Mouse (Mus musculus) mouse trophoblast stem cell (cell line): ENCODE data around the gene Fign.

Source experiments
- in situ Hi-C, 2 experiments: fragments of 300-500 bp; cut with MseI, MboI; formaldehyde crosslinking; loops; 2 replicates in 1 of 2; 3 replicates in 1 of 2; pipeline ENCODE4 v1.15.1; 2025

Gene Fign

DNA sequence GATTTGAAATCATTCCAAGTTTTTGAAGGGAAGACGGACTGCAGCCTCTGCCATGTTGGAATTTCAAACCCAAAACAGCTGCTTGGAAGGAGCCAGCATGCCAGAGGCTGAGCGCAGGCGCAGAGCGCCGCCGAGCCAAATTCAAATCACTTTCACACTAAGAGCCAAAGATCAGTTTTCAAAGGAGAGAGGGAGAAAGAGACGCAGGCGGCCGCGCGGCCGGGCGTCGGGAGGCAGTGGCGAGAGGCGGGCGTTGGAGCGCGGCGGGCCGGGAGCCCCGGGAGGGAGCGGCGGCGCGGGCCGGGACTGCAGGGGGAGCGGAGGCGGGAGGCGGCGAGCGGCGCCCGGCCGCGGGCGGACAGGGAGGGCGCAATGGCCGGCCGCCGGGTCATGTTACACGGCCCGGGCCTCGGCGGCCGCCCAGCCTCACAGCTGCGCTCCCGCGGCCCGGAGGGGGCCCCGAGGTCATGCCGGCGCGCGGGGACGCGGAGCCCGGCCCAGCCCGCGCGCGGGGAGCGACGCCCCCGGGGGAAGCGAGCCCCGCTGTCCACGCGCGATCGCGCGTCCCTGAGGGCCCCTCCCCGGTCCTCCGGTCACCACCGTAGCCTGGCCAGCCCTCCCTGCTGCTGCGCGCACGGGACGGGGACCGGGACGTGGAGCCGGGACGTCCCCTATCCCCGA, at the start of gene Fign:
Fign (minus strand) TSS at position 102 of the 681 bp plus-strand sequence.
- in situ Hi-C loops: no loop called here

DNA sequence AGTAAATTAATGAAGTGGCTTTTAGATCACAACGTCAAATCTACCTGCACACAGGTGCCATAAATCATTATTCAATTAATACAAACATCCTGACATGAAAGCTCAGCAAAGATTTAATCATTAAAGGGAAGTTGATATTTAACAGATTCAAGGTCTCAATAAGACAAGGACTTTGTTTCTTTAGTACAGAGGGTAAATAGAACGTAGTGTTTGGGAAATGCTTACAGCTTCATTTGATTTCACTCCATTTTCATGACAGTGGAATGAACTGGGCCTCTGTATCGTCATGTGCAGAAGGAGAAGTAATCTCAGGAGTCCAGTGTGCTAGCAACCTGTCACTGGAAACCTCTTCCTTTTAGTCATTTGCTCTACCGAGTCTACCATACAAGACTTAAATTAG, 35.8 kb upstream of the Fign start:
- in situ Hi-C loops: no loop called here

DNA sequence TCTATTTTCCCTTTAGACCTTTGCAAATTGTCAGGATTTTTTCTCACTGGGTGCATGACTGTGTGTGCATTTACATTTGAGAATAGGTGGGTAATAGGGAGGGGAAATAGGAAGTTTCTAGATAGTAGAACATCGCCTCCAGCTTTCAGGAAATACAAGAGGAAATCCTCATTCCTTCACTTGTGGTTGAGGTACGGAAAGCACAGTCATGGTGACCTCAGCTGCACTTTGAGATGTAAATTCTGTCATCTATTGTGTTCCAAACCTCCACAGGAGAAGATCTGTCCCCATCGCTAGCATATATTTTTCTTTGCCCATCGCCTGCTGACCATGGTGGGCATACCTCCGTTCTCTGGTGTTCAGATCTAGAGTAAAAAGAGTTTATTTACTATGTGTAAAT, 22.7 kb upstream of the Fign start:
- in situ Hi-C loops: no loop called here

DNA sequence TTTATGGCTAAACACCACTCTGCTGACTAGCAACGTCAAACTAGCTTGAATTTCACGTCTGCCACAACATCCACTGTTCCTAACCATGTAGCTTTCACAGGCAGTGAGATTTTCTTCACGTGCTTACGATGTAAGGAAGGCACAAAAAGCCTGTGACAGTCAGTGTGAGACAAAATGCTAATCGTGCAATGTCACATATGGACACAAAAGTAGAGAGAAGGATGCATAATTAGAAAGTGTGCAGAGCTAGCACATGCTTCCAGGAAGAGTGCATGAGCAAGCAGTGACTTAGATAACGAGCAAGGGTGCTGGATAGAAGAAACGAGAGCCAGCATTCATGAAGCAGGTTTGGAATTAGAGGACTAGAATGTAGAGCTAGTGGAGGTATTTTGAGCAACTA, 18.8 kb upstream of the Fign start:
- in situ Hi-C loops: no loop called here

DNA sequence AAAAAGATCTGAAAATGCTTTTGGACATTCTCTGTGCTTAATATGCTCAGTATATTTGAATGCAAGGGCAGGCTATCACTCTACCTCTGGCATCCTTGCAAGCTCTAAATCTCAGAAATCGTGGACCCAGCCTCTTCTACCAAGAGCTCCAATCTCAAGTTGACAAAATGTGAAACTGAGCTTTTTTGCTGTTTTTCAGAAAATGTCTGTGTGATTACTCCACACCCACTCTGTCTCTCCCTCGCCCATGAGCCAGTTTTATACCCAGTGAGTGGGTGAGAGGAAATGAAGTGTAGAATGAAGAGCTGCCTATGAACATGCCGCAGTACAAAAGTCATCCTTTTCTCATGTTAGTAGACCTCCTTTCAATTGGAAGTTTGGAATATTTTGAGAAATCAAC, 13.3 kb upstream of the Fign start:
- in situ Hi-C loops: no loop called here

DNA sequence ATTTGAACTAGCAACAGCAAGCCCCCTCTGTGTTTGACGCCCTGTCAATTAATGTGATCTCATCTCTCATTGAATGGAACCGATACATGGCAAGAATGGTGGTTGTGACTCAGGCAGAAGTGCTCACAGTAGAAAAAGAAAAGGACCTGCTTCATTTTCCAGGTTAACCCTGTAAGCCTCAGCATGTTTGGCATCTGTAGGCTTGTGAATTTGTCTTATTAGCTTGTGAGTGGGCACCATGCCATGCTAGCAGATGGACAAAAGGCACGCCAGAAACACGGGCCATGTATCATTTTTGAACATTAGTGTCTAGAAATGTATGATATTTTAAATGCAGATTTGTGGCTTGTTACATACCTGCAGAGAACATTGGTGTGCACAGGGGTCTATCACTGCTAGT, 12.0 kb upstream of the Fign start:
- in situ Hi-C loops: no loop called here

DNA sequence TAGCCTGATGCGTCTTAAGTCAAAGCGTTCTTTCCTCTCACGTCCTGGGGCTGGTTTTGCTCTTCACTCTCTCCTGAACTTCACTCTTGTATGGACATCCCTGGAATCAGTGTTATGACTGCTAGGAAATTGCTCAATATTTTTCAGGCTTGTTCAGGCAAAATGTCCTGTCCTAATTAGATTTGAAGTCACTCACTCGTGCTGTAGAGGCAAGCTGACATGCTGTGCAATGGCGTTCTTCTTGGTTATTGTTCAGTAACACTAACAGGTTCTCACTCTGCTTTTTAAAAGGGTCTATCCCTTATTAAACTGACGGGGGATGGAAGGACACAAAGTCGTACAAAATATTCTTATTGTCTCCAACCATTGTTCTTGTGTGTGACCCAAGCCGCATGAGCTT, 10.2 kb upstream of the Fign start:
- in situ Hi-C loops: no loop called here

DNA sequence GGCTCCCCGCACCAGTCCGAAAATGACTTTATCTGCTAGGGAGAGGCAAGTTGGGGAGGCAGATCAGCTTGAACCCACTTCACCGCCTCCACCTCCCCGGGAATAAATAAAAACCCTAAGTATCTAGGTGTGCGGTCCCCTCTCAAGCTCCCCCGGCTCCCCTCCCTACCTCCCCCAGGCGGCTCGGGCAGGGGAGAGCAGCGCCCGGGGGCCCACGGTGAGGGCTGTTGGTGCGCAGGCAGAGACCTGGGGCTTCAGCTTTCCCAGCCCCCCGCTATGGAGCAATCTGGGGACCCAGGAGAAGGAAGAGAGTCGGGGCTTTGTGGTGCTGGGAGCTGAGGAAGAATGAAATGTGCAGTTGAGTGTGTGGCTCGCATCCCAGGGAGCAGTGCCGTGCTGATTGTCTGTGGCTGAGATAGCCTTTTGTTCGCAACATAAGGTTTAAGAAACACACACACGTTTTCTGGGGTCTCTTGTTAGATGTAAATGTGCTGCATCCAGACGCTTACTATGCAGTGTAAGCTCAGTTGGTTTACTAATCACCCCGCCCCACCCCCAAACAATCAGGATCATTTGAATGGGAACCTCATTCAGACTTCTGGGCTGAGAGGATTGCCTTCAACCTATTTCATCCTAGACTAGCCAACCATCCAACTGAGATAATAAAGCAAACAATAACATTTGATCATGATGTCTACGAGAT, 931 bp upstream of the Fign start:
- in situ Hi-C loops: no loop called here

DNA sequence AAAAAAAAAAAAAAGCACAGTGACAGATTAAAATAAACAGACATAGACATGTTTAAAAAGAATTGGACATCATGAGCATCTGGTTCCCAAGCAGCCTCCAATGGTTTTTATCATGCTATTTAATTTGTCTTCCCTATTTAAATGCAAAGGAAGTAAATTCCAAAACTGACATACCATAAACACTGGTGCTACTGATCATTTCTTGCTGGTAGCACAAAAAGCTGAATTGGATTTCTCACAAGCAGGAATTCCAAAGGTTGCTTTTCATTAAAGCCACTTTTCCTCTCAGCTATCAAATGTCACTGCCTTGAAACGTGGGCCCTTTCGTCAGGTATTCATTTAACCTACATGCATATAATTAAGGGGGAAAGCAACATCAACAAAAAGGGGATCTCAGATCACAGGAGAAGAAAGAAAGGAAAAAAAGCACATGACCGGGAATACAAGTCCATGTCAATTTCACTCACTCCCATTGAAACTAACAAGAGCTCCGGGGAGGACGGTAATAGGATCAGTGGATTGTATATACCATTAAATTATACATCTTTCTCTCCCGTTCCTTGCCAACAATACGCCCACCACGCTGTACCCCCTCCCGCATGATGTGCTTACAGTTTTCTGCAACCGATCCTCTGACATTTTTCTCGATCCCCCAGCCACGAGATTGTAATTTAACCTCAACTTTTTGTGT, 972 bp downstream of the Fign start:
- in situ Hi-C loops: no loop called here

DNA sequence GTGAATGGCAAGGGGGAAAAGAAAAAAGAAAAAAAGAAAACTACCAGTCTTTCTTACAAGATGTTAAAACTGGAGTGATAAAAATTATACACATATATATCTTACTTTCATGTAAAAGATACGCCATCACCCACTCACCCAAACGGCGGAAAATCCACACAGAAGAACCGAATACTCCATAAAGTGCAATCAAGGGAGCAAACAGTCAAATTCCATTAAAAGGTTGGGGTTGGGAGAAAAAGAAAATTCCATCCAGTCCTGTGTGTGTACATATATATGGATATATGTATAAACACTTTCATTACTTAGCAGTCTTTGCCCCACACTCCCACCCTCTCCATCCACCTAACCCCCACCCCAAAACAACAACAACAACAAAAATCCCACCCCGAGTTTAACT, 1.7 kb downstream of the Fign start:
- in situ Hi-C loops: no loop called here

DNA sequence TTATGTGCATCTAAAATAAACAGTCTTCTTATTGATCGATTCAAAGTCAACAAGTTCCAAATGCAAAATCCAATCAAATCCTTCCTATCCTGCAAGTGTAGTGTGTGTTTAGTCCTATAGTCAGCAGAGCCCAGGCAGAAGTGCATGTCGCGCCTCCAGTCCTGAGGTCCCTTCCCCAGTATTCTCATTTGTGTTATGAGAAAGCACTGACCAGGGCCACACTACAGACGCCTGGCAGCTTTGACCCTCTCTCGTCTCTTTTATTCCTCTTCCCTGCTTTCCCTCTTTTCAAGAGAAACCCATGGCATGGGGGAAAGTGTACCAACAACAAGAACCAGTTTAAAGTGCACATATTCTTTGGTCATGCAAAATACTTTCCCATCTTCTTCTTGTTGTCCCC, 2.3 kb downstream of the Fign start:
- in situ Hi-C loops: no loop called here

DNA sequence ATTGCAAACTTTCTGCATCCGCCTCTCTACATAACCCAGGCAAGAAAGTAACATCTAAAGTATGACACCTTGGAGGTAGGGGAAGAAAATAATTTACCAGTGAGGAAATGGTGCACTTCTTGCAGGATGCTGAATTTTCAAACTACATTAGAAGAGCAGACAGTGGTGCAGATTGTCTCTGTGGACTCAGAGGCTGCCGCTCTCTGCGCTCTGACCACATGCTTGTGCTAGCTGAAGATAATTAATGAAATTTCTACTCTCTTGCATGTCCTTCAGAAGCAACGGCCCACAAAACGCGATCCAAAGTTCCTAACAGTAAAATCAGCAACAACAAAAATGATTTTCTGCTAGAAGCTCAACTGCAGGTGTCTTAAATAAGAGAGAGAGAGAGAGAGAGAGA, 4.8 kb downstream of the Fign start:
- in situ Hi-C loops: no loop called here

DNA sequence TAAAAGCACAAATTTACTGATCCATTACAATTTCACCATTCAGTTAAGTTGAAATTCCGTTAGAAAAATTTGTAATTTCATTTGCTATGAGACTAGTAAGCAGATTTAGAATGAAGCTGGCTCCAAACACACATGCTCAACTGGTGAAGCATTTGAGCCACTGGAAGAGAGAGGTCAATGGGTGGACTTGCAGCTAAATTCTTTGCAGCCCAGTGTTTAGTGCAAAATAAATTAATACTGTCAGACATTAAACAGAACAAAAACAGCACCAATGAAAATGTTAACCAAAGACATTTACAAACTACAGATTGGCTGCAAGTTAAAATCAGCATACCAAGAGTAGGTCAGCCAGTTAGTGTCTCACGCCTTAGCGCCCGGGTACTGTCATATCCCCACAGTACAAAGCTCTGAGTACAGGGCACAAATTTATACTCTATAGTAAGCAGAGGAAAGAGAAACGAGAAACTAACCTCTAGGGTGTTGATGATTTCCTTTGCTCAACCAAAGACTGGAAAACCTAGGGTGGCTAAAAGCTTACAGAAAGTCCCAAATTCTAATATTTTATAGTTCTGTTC, 13.9 kb downstream of the Fign start:
- in situ Hi-C loops: no loop called here

DNA sequence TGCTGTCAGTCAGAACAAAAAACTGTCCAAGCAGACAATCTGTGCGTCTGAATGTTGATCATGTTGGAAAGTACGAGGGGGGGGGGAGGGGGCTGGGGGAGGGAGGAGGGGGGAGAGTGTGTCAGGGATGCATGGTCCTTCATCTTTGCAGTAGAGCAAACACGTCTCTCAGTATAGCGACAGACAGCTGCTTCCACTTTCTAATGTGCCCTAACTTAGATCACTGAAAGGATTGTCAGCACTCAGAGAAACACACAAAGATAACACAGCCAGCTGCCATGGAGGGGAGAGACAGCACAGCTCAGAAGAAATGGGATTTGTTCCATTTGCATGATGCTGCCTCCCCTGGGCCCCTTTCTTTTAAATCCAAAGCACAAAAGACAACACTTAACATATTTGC, 18.1 kb downstream of the Fign start:
- in situ Hi-C loops: no loop called here

DNA sequence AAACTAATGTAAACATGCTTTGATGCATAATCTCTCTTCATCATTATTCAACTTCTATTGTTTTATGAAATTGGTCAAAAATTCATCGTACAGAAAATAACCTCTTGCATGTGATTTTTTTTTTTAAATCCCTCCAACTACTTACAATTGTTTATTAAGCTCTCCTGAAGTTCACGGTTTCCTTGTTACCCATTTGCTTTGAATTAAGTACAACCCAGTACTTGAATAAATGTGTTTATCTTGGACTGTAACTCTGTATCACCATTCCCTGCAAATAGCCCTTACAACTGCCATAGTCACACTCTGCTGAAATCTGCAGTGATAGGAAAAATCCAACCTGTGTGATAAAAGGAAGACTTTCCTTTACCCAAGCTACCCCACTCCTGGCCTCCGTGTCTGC, 19.3 kb downstream of the Fign start:
- in situ Hi-C loops: no loop called here

DNA sequence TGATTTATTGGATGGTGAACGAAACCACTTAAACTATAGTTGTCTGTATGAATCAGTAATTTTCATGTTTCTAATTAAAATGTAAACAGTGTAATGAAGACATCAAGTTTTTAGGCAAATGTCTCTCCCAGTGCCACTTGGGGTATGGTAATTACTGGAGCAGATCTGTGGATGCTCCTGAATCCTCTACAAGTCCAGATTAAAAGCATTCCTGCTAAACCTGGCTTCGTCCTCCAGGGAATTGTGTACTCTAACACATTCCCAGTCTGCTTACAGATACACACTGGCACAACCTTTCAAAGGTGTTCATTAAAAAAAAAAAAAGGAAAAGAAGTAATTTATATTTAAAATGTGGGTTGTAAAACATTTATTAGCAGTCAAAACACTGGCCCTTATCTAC, 20.0 kb downstream of the Fign start:
- in situ Hi-C loops: no loop called here

DNA sequence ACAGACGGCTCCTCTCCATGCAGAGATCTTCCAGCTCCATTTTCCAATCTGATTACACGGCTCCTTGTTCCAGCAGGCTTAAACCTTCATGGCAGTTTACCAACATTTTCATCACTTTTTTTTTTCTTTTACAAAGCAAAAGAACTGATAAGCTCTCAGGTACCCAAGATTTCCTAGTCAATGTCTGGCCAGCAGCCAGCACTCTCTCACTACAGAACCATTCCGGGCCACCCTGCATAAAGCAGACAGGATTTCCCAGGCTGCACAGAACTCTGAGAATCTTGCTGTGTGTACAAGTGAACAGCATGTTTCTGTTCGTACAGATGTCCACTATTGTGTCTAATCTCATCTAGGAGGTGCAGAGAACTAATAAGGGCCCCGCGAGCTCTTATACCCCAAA, 22.0 kb downstream of the Fign start:
- in situ Hi-C loops: no loop called here

DNA sequence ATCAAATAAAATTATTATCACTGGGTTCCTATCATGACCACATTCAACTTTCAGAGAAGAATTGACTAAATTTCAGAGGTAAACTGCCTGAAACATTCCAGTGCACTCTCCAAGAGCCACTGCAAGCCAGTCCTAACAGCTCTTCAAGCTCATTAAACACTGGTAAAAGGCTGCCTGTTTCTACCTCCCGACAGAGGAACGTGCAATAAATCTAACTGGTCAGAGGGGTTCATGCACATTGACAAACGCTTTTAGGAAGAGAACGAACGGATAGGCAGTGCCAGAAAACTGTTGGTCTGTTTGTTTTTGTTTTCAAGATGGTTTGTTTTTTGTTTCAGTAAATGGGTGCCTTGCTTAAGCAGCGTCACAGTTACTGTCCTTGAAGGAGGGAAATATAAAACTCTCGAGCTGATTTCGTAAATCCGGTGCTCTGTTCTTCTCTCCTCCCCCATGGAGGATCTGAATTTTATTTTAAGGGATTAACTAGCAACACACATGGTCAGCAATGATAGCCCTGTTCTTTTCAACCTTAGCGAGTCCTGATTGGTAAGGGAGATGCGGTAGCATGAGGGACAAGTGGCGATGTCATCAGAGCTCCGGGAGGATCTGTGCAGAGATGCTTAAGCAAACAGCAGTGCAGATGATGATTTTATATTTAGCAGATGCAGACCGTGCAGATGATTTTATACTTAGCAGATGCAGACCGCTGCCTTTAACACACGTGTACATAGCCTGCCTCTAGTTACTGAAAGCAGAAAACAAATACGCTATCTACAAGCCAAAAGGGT, 23.0 kb downstream of the Fign start:
- in situ Hi-C loops: no loop called here

DNA sequence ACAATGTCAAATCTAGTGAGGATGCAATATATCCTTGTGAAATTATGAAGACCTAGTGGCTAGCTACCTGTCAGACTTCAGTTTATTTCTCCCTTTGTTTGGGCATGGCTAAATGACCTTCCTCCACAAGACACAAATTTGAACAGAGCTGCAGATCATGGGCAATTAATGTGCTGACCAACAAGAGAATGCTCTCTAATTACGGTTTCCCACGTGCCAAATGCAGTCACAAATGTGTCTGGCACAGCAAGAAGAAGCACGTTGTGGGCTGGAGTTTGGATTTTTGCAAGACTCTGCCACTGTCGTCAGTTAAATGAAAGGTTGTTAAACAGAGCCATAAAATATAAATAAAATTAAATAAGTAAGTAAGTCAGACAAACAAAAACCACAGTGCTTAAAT, 25.7 kb downstream of the Fign start:
- in situ Hi-C loops: no loop called here

DNA sequence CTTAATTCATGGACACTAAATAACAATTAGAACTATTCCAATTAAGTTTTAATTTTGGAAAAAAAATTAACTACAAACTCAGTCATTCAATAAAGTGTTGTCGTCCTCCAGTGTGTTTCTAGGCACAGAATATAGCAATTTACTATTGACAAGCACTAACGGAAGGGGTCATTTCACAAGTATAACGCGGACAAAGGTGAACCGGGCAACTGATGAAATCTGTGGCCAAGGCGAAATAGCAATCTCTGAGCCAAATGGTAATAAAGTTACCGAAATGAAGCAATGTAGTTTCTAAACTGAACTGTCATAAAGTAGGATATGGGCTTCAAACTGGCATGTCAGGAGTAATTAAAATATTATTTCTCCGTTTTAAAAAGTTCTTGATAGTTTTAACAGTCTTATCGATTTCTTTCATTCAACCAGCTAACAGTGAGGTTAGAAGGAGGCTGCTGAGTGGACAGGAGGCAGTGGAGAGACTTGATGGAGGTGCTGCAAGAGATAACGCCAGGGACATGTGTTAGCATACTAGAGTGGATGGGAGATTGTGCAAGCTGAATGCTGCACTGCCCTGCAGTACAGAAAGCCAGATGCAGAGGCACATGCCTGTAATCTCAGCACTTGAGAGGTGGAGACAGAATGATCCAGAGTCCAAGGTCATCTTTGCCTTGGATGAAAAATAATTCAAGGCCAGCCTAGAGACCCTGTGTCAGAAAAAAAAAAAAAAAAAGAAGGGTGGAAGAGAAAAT, 27.7 kb downstream of the Fign start:
- in situ Hi-C loops: no loop called here

DNA sequence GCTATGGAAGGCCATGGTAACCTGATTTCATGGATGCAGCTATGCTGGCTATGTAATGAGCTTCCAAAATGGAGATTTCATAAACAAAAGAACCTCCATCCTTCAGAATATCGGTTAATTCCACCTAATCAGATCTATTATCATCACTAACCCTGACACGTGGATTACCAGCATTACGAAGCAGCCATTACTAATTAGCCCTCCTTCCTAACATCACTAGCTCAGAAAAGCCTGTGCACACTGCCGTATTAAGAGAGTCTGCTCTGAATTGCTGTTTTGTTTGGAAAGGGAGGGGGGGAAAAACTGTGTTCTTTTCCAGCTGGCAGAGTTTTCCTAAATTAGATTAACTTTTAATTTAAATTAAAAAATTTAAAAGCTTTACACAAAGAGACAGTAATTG, 32.3 kb downstream of the Fign start:
- in situ Hi-C loops: no loop called here
